Mouse (Mus musculus): ENCODE measurements around the gene 2900026A02Rik.

DNA sequence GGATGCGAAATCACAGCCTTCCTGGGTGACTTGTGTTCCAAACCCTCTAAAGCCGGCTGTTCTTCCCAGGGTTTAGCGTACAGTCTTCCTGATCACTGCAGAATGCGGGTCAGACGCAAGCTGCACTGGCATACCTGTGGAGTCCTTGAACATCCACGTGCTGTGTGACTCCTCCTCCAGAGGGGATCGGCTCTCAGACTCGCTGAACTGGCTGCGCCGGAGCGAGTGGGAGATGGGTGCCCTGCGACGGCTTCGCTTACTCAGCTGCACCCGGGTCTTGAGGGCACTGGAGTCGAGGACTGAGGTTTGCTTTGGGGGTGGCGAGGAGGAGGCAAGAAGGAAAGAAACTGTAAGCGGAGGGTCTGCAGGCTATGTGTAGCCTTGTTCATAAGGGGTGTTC is 125.6 kb downstream of the 2900026A02Rik start:
- TF ChIP-seq POLR2A (IDR thresholded peaks at IDR 0.05; ENCODE audit: borderline replicate concordance, extremely low read depth, insufficient read depth, insufficient read length, poor library complexity, severe bottlenecking) (no peak), CTCF (IDR thresholded peaks at IDR 0.05; ENCODE audit: borderline replicate concordance, extremely low read depth, insufficient read depth, insufficient read length) (no peak)

All from brain, embryonic 14.5 days (tissue).